ENCODE assay signal across 22 mouse cellular contexts in genomic region chr1:133116108-133116507, GRCm38 (mm10). TPM values are rescaled to one million over a fixed set of nuclear protein-coding genes. Genes with fewer than 3 reads are reported as not detected.
DNase-seq lines count a peak whose midpoint lies in the region; ATAC-seq and TF ChIP-seq lines count a peak whose summit lies in the region.
"Had no signal": no experiment of that assay in that cellular context is flagged by ENCODE, and none has a peak within 500 bp of the region (broad histone marks: within the 10 kb centered on the region; RNA-seq: fewer than 3 reads in every experiment).

No protein-coding gene starts in this region.

- no peaks in the 10 kb centered on the region for H3K4me1 ChIP-seq in heart, adult 2 months (ENCODE audit: control insufficient read depth, insufficient read depth, low read length)
- H3K4me1 ChIP-seq in heart, embryonic 12.5 days (replicated peaks): peaks cover 17% of the 10 kb centered on the region; the same call in 1 of the 2 replicates
- peaks cover 18 to 27% of the 10 kb centered on the region in 2 experiments for H3K4me1 ChIP-seq in liver, embryonic 14.5 days (replicated peaks; ENCODE audit: control insufficient read depth in 2 of 2, insufficient read depth in 2 of 2, low read length in 1 of 2)
- peaks cover 17 to 23% of the 10 kb centered on the region in 2 experiments for H3K4me1 ChIP-seq in MEL (ENCODE audit: control insufficient read depth in 1 of 2, insufficient read depth in 2 of 2, low read length in 2 of 2)
- no peaks in the 10 kb centered on the region for H3K4me1 ChIP-seq in stomach, postnatal 0 days (replicated peaks; ENCODE audit: control insufficient read depth, insufficient read depth)
- no peaks in the 10 kb centered on the region for H3K4me1 ChIP-seq in midbrain, embryonic 10.5 days
- H3K4me1 ChIP-seq in embryonic facial prominence, embryonic 10.5 days: peaks cover 11% of the 10 kb centered on the region
- H3K4me1 ChIP-seq: forebrain, embryonic 15.5 days; hindbrain, embryonic 10.5 days; hindbrain, embryonic 15.5 days had no signal

- no peak overlapping the region for H3K9ac ChIP-seq in heart, adult 2 months (ENCODE audit: low read depth, low read length)
- no peak overlapping the region for H3K9ac ChIP-seq in heart, embryonic 12.5 days
- no peak overlapping the region for H3K9ac ChIP-seq in liver, embryonic 14.5 days (replicated peaks)
- H3K9ac ChIP-seq in MEL (ENCODE audit: control insufficient read depth, low read depth, low read length, poor library complexity, severe bottlenecking): no peak overlapping the region
- H3K9ac ChIP-seq in stomach, postnatal 0 days (ENCODE audit: low read length): no peak overlapping the region
- H3K9ac ChIP-seq: forebrain, embryonic 15.5 days; hindbrain, embryonic 15.5 days had no signal

- TF ChIP-seq CTCF in heart, adult 2 months (IDR thresholded peaks at IDR 0.05): peak; percentile 9; the same call in 1 of the 2 replicates
- TF ChIP-seq CTCF in liver, embryonic 14.5 days (IDR thresholded peaks at IDR 0.05; ENCODE audit: low read depth): 0 out of 2 replicates have a peak, but pooled peaks have one; percentile 20
- TF ChIP-seq CTCF in MEL (IDR thresholded peaks at IDR 0.05 in 2 of 3, conservative IDR thresholded peaks at IDR 0.05 in 1 of 3; ENCODE audit: control insufficient read depth in 1 of 3, insufficient read depth in 1 of 3, low read depth in 2 of 3, low read length in 3 of 3, poor library complexity in 1 of 3, severe bottlenecking in 1 of 3): peak in 2 of 3 experiments; percentile 21 to 28; a peak in 3 of 6 replicates
- TF ChIP-seq CTCF in stomach, postnatal 0 days (IDR thresholded peaks at IDR 0.05; ENCODE audit: low read depth): peak; percentile 13; the same call in 1 of the 2 replicates

- intact Hi-C loops in heart, adult 2 months (cut with DNase I): no loop called here

- no peak for TF ChIP-seq EP300 in heart, adult 2 months (IDR thresholded peaks at IDR 0.05; ENCODE audit: insufficient read depth, low read depth, low read length)
- TF ChIP-seq EP300 in liver, embryonic 14.5 days (IDR thresholded peaks at IDR 0.05; ENCODE audit: low read depth): no peak
- TF ChIP-seq EP300 in MEL (IDR thresholded peaks at IDR 0.05; ENCODE audit: low read depth in 1 of 2, low read length in 2 of 2): no peak
- no peak for TF ChIP-seq EP300 in stomach, postnatal 0 days (optimal IDR thresholded peaks at IDR 0.05)

- H3K79me2 ChIP-seq in heart, adult 2 months (replicated peaks; ENCODE audit: control insufficient read depth, insufficient read depth, low read length): no peaks in the 10 kb centered on the region
- no peaks in the 10 kb centered on the region for H3K79me2 ChIP-seq in MEL (ENCODE audit: control insufficient read depth, insufficient read depth, low read length, poor library complexity)

- H3K27me3 ChIP-seq in heart, adult 2 months (ENCODE audit: control insufficient read depth, insufficient read depth, low read length): no peaks in the 10 kb centered on the region
- H3K27me3 ChIP-seq in heart, embryonic 12.5 days (replicated peaks): no peaks in the 10 kb centered on the region
- H3K27me3 ChIP-seq in liver, embryonic 14.5 days (ENCODE audit: control insufficient read depth, insufficient read depth, low read length): no peaks in the 10 kb centered on the region
- no peaks in the 10 kb centered on the region for H3K27me3 ChIP-seq in MEL (ENCODE audit: control insufficient read depth in 1 of 2, insufficient read depth in 2 of 2, low read length in 2 of 2)
- no peaks in the 10 kb centered on the region for H3K27me3 ChIP-seq in stomach, postnatal 0 days (ENCODE audit: control insufficient read depth, insufficient read depth, low read length)
- H3K27me3 ChIP-seq in midbrain, embryonic 10.5 days (ENCODE audit: low read depth, poor library complexity, severe bottlenecking): no peaks in the 10 kb centered on the region
- H3K27me3 ChIP-seq in embryonic facial prominence, embryonic 10.5 days (replicated peaks; ENCODE audit: low read depth, poor library complexity, severe bottlenecking): no peaks in the 10 kb centered on the region
- H3K27me3 ChIP-seq: forebrain, embryonic 15.5 days; hindbrain, embryonic 15.5 days had no signal

- no peak for DNase-seq in heart, adult 2 months
- DNase-seq in liver, embryonic 14.5 days (ENCODE audit: low read depth in 3 of 3, low spot score in 3 of 3): no peak
- DNase-seq in liver (no peak), MEL (ENCODE audit: low read depth, low spot score) (no peak)
- no peak for DNase-seq in stomach, postnatal 0 days (ENCODE audit: low spot score)
- DNase-seq in midbrain, embryonic 10.5 days (ENCODE audit: low spot score): no peak
- no peak for DNase-seq in embryonic facial prominence, embryonic 10.5 days (ENCODE audit: low spot score)
- DNase-seq: adrenal gland, adult 2 months; adrenal gland, postnatal 25 days; cerebellum, adult 18-20 months; cerebellum, adult 9-11 months; cerebellum, postnatal 36 days; gastrocnemius, postnatal 10 days; heart, adult 18-20 months had no signal

- no peak overlapping the region for H3K4me2 ChIP-seq in heart, embryonic 12.5 days
- H3K4me2 ChIP-seq in liver, embryonic 14.5 days (ENCODE audit: low read depth): no peak overlapping the region
- no peak overlapping the region for H3K4me2 ChIP-seq in stomach, postnatal 0 days (replicated peaks; ENCODE audit: low read depth)
- H3K4me2 ChIP-seq: forebrain, embryonic 15.5 days; heart, embryonic 11.5 days; hindbrain, embryonic 15.5 days had no signal

- no peak for ATAC-seq in heart, embryonic 12.5 days (ENCODE audit: insufficient number of reproducible peaks, low FRiP score)
- ATAC-seq in liver, embryonic 14.5 days (ENCODE audit: insufficient read depth): no peak
- ATAC-seq in stomach, postnatal 0 days (ENCODE audit: low FRiP score, low TSS enrichment): no peak
- ATAC-seq: forebrain, embryonic 15.5 days; inflammation-experienced regulatory T-cells, adult 6 months had no signal

- no peak for TF ChIP-seq POLR2A in heart, adult 2 months (IDR thresholded peaks at IDR 0.05; ENCODE audit: insufficient read depth, low read depth, low read length)
- TF ChIP-seq POLR2A in MEL (IDR thresholded peaks at IDR 0.05; ENCODE audit: control insufficient read depth in 1 of 2, insufficient read depth in 1 of 2, low read depth in 1 of 2, low read length in 2 of 2, poor library complexity in 1 of 2): no peak

- H3K4me3 ChIP-seq in heart, adult 2 months: no peak overlapping the region
- no peak overlapping the region for H3K4me3 ChIP-seq in heart, embryonic 12.5 days
- no peak overlapping the region for H3K4me3 ChIP-seq in liver, embryonic 14.5 days (ENCODE audit: insufficient read depth in 1 of 2, low read depth in 2 of 2, low read length in 2 of 2)
- no peak overlapping the region for H3K4me3 ChIP-seq in MEL (ENCODE audit: control insufficient read depth in 1 of 2, insufficient read depth in 1 of 2, low read depth in 2 of 2, low read length in 2 of 2)
- H3K4me3 ChIP-seq in stomach, postnatal 0 days (ENCODE audit: low read depth, low read length): no peak overlapping the region
- no peak overlapping the region for H3K4me3 ChIP-seq in midbrain, embryonic 10.5 days
- no peak overlapping the region for H3K4me3 ChIP-seq in embryonic facial prominence, embryonic 10.5 days
- H3K4me3 ChIP-seq: erythroblast, embryonic 14.5 days; forebrain, embryonic 15.5 days; hindbrain, embryonic 10.5 days; hindbrain, embryonic 15.5 days had no signal

- peak; percentile 1; the same call in 1 of the 2 replicates for TF ChIP-seq RAD21 in MEL (IDR thresholded peaks at IDR 0.05; ENCODE audit: low read depth, low read length)

- 89% methylated on average over 4 of the region's 4 CpGs for WGBS in heart, adult 2 months
- WGBS in heart, embryonic 12.5 days: 83% methylated on average over 4 of the region's 4 CpGs
- WGBS in liver, embryonic 14.5 days (ENCODE audit: insufficient replicate concordance): 68% methylated on average over 4 of the region's 4 CpGs
- 90% methylated on average over 4 of the region's 4 CpGs for WGBS in stomach, postnatal 0 days
- 91% methylated on average over 4 of the region's 4 CpGs for whole genome bisulfite sequencing in midbrain, embryonic 10.5 days
- WGBS in embryonic facial prominence, embryonic 10.5 days: 87% methylated on average over 4 of the region's 4 CpGs

- no peaks in the 10 kb centered on the region for H3K36me3 ChIP-seq in heart, adult 2 months (ENCODE audit: control insufficient read depth, insufficient read depth, low read length)
- H3K36me3 ChIP-seq in heart, embryonic 12.5 days: peaks cover 3% of the 10 kb centered on the region; the same call in 1 of the 2 replicates
- no peaks in the 10 kb centered on the region for H3K36me3 ChIP-seq in liver, embryonic 14.5 days (replicated peaks; ENCODE audit: control insufficient read depth, insufficient read depth, low read depth)
- peaks cover 0 to 25% of the 10 kb centered on the region in 2 experiments; a peak in 2 of 4 replicates for H3K36me3 ChIP-seq in MEL (ENCODE audit: control insufficient read depth in 1 of 2, insufficient read depth in 2 of 2, low read length in 2 of 2)
- H3K36me3 ChIP-seq in stomach, postnatal 0 days (ENCODE audit: control insufficient read depth, insufficient read depth, low read length): no peaks in the 10 kb centered on the region
- H3K36me3 ChIP-seq in midbrain, embryonic 10.5 days: peaks cover 20% of the 10 kb centered on the region
- peaks cover 5% of the 10 kb centered on the region; the same call in 1 of the 2 replicates for H3K36me3 ChIP-seq in embryonic facial prominence, embryonic 10.5 days (replicated peaks)
- H3K36me3 ChIP-seq: forebrain, embryonic 15.5 days; G1E; hindbrain, embryonic 15.5 days had no signal

- H3K27ac ChIP-seq in heart, adult 2 months: no peak overlapping the region
- H3K27ac ChIP-seq in heart, embryonic 12.5 days (ENCODE audit: poor library complexity, severe bottlenecking): no peak overlapping the region
- H3K27ac ChIP-seq in liver, embryonic 14.5 days: no peak overlapping the region
- H3K27ac ChIP-seq in MEL (ENCODE audit: control insufficient read depth, low read depth, low read length): no peak overlapping the region
- no peak overlapping the region for H3K27ac ChIP-seq in stomach, postnatal 0 days (replicated peaks)
- no peak overlapping the region for H3K27ac ChIP-seq in midbrain, embryonic 10.5 days (replicated peaks)
- no peak overlapping the region for H3K27ac ChIP-seq in embryonic facial prominence, embryonic 10.5 days (replicated peaks)
- H3K27ac ChIP-seq: forebrain, embryonic 15.5 days; hindbrain, embryonic 10.5 days; hindbrain, embryonic 15.5 days had no signal

- H3K9me3 ChIP-seq in heart, embryonic 12.5 days (replicated peaks): peaks cover 2% of the 10 kb centered on the region; the same call in 1 of the 2 replicates
- H3K9me3 ChIP-seq in liver, embryonic 14.5 days (ENCODE audit: control insufficient read depth, low read length): no peaks in the 10 kb centered on the region
- H3K9me3 ChIP-seq in MEL (replicated peaks; ENCODE audit: insufficient read depth, low read length): no peaks in the 10 kb centered on the region
- H3K9me3 ChIP-seq in stomach, postnatal 0 days (ENCODE audit: control insufficient read depth, low read length): no peaks in the 10 kb centered on the region
- H3K9me3 ChIP-seq in midbrain, embryonic 10.5 days (replicated peaks): no peaks in the 10 kb centered on the region; the same call in 1 of the 2 replicates
- H3K9me3 ChIP-seq in embryonic facial prominence, embryonic 10.5 days: 0 out of 2 replicates have a peak, but pooled peaks cover 4% of the 10 kb centered on the region
- H3K9me3 ChIP-seq: forebrain, embryonic 15.5 days; hindbrain, embryonic 15.5 days had no signal

RNA-seq across cellular contexts. Expression of gene Ppp1r15b, which starts 14.8 kb away (rescaled TPM):
- total RNA-seq in heart, adult 2 months (2021): 10 to 100 TPM; 21.5 to 22.8 TPM
- polyA plus RNA-seq in heart, adult 2 months (2012; rRNA removed): 8.6 and 12.8 TPM in 2 replicates
- polyA plus RNA-seq in heart, embryonic 12.5 days (2016; fragmentation: Nextera tagmentation; extraction: Ambion mirVana): 42.3 and 46.2 TPM in 2 replicates
- polyA plus RNA-seq in liver, embryonic 14.5 days (2012; rRNA removed): 21.3 and 26.9 TPM in 2 replicates
- polyA plus RNA-seq in liver, embryonic 14.5 days (2014; fragmentation: Nextera tagmentation; extraction: Ambion mirVana): 33.4 and 40.5 TPM in 2 replicates
- 53.1 and 60.9 TPM in 2 replicates for total RNA-seq in MEL (2012; rRNA removed)
- 10 to 100 TPM in 1 of 2 experiments, not detected in 1; 56.3 TPM for polyA plus RNA-seq in MEL (2012; ENCODE audit: insufficient read depth in 1 of 2, insufficient read length in 2 of 2, low read depth in 1 of 2, low replicate concordance in 2 of 2, missing spikeins in 1 of 2)
- polyA plus RNA-seq in stomach, postnatal 0 days (2015; fragmentation: Nextera tagmentation; extraction: Ambion mirVana): 20.7 and 22.3 TPM in 2 replicates
- 48.9 and 56.8 TPM in 2 replicates for polyA plus RNA-seq in midbrain, embryonic 10.5 days (2016; fragmentation: Nextera tagmentation; extraction: Ambion mirVana)
- polyA plus RNA-seq in embryonic facial prominence, embryonic 10.5 days (2016; fragmentation: Nextera tagmentation; extraction: Ambion mirVana): 49.4 and 57.3 TPM in 2 replicates

RNA-seq across cellular contexts. Expression of gene Plekha6, which starts 47.9 kb away (rescaled TPM):
- total RNA-seq in heart, adult 2 months (2021): 10 to 100 TPM; 51.0 to 67.5 TPM
- 55.2 and 81.4 TPM in 2 replicates for polyA plus RNA-seq in heart, adult 2 months (2012; rRNA removed)
- 18.7 and 19.4 TPM in 2 replicates for polyA plus RNA-seq in heart, embryonic 12.5 days (2016; fragmentation: Nextera tagmentation; extraction: Ambion mirVana)
- polyA plus RNA-seq in liver, embryonic 14.5 days (2012; rRNA removed): 2.1 and 2.3 TPM in 2 replicates
- polyA plus RNA-seq in liver, embryonic 14.5 days (2014; fragmentation: Nextera tagmentation; extraction: Ambion mirVana): 0.81 and 1.3 TPM in 2 replicates
- 11.8 and 14.5 TPM in 2 replicates for total RNA-seq in MEL (2012; rRNA removed)
- polyA plus RNA-seq in MEL (2012; ENCODE audit: insufficient read depth in 1 of 2, insufficient read length in 2 of 2, low read depth in 1 of 2, low replicate concordance in 2 of 2, missing spikeins in 1 of 2): 10 to 100 TPM in 1 of 2 experiments, not detected in 1; 28.5 TPM
- polyA plus RNA-seq in stomach, postnatal 0 days (2015; fragmentation: Nextera tagmentation; extraction: Ambion mirVana): 11.1 and 12.1 TPM in 2 replicates
- polyA plus RNA-seq in midbrain, embryonic 10.5 days (2016; fragmentation: Nextera tagmentation; extraction: Ambion mirVana): 12.5 and 15.7 TPM in 2 replicates
- polyA plus RNA-seq in embryonic facial prominence, embryonic 10.5 days (2016; fragmentation: Nextera tagmentation; extraction: Ambion mirVana): 3.4 and 3.7 TPM in 2 replicates
